Mouse (Mus musculus): Measurements from ENCODE around the gene Zfp52.

DNA sequence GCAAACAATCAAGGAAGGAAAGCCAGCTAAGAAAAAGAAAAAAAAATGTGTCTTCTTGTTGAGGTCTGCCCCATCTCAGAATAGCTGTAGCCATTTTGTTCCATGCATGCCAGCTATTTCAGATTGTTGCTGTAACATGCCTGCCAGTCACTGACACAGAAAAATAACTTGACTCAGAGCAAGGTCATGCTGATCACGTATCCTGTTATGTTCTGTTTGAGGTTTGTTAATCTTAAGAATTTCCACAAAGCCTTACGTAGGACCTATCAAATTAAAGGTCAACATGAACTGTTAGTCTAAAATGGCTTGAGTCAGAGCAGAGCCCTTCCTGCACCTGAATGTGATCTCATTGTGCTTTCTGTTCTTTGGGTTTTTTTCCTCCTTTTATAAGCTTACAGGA, 1.3 kb downstream of the Zfp52 start:
- TF ChIP-seq GATA1 (IDR thresholded peaks at IDR 0.05; ENCODE audit: low read depth, low read length) (no peak), TAL1 (IDR thresholded peaks at IDR 0.05; ENCODE audit: low read length) (no peak), EP300 (IDR thresholded peaks at IDR 0.05; ENCODE audit: low read depth in 1 of 2, low read length in 2 of 2) (no peak), GABPA (IDR thresholded peaks at IDR 0.05; ENCODE audit: low read depth, low read length) (no peak)

Data from MEL (cell line).